Mouse (Mus musculus) C2C12 (cell line): ENCODE results near the gene A830018L16Rik. TPM values are rescaled to one million over a fixed set of nuclear protein-coding genes. Genes with fewer than 3 reads are reported as not detected.

Source experiments
- H3K27me3 ChIP-seq: one replicate; pipeline ENCODE4 v1.6.1; 2011; ENCODE audit not compliant: control insufficient read depth, insufficient read depth, insufficient read length
- H3K36me3 ChIP-seq: one replicate; pipeline ENCODE4 v1.6.1; 2011; ENCODE audit not compliant: control insufficient read depth, insufficient read depth
- H3K4me3 ChIP-seq: one replicate; pipeline ENCODE4 v1.5.1; 2011; ENCODE audit warnings: mild to moderate bottlenecking, control low read depth; ENCODE audit not compliant: poor library complexity, insufficient read depth, severe bottlenecking
- H3K79me2 ChIP-seq: one replicate; pipeline ENCODE4 v1.6.1; 2011; ENCODE audit not compliant: control insufficient read depth, insufficient read depth
- H3K79me3 ChIP-seq: one replicate; pipeline ENCODE4 v1.6.1; 2011; ENCODE audit warnings: low read depth, control low read depth
- H3ac ChIP-seq: one replicate; pipeline ENCODE3; 2011; ENCODE audit warnings: low read depth; ENCODE audit not compliant: control insufficient read depth, insufficient read length
- CEBPB ChIP-seq: IDR thresholded peaks from one replicate; pipeline ENCODE4 v1.6.1; 2011; ENCODE audit warnings: low read depth, mild to moderate bottlenecking, control low read depth, moderate library complexity
- CTCF ChIP-seq: IDR thresholded peaks from one replicate; pipeline ENCODE4 v1.5.1; 2011; ENCODE audit not compliant: control insufficient read depth, insufficient read depth, insufficient read length
- FOSL1 ChIP-seq: IDR thresholded peaks from one replicate; pipeline ENCODE4 v1.8.0; 2011; ENCODE audit warnings: mild to moderate bottlenecking, low read length; ENCODE audit not compliant: poor library complexity, insufficient read depth, severe bottlenecking
- MAX ChIP-seq: IDR thresholded peaks from one replicate; pipeline ENCODE4 v1.6.1; 2011; ENCODE audit warnings: mild to moderate bottlenecking, control low read depth
- MYOD1 ChIP-seq: IDR thresholded peaks from one replicate; pipeline ENCODE4 v1.6.1; 2011; ENCODE audit warnings: low read depth; ENCODE audit not compliant: control insufficient read depth, insufficient read length
- MYOG ChIP-seq: IDR thresholded peaks from one replicate; pipeline ENCODE4 v1.6.1; 2011; ENCODE audit not compliant: control insufficient read depth, insufficient read length; ENCODE audit errors: extremely low read depth
- USF1 ChIP-seq: IDR thresholded peaks from one replicate; pipeline ENCODE4 v1.6.1; 2011; ENCODE audit warnings: low read depth, mild to moderate bottlenecking, control low read depth, moderate library complexity
- polyA plus RNA-seq: library from polyadenylated mRNA; unstranded; fragments of >200 nt; fragmentation: generic; extraction: Trizol; gene quantifications from one replicate; pipeline ENCODE4 v1.2.1, GENCODE M21; 2012; ENCODE audit warnings: missing spikeins

Gene A830018L16Rik
- polyA plus RNA-seq, 1 experiment: not detected

DNA sequence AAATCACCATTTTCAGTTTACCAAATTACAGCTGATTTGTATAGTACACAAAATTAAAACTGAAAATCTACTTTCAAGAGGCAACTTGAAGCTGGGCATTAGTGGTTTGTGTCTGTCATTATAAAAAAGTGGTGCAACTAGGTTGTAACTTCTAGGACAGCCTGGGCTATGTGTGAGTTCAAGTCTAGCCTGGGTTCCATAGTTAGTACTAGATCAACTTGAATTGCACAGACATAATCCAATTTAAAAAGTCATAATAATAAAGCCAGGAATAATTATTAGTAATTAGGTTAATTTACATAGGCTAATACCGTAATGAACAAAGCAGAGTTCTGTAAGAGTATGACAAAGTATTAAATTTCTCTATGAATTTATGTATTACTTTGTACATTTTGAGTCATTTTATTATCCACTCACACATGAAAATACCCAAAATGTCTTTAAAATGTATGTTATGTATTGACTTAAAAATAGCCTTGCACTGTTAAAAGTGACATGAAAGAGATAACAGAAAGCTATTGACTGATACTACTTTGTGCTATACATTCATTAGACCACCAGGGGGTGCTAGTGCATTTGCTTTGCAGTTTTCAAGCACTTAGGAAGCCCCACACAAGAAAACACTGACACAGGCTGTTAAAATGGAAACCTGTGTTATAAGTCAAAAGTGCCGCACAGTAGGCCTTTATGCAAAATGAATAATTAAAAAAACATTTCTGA lies 243.6 kb downstream of the A830018L16Rik start:
- no peaks in the 10 kb centered on the region for H3K36me3 ChIP-seq
- TF ChIP-seq MAX: no peak
- no peak overlapping the region for H3ac ChIP-seq
- no peaks in the 10 kb centered on the region for H3K79me2 ChIP-seq
- H3K4me3 ChIP-seq: no peak overlapping the region
- H3K27me3 ChIP-seq: no peaks in the 10 kb centered on the region
- no peaks in the 10 kb centered on the region for H3K79me3 ChIP-seq

DNA sequence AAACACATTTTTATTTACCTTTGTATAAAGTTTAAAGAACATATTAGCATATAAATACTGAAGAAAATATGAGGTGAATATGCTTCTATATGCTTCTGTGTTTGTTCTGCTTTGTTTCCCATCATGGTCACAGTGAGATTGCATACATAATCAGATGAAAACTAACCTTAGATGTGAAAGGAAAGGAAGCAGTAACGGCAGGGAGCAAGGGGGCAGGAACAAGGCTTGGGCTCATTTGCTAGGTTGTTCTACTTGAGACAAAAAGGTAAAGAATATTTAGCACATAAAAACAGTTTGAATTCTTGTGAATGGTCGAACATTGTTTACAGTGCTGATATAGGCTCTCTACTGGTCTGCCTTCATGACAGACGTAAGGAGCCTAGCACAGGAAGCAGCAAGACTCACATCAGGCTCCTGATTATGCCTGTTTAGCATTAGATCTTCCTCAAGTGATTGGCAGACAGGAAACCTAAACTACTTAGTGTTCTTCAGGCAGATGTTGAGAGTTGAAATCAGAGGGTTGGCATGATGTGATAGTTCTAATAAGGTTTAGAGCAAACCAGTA lies 244.2 kb downstream of the A830018L16Rik start:
- TF ChIP-seq USF1 (no peak), MYOD1 (no peak)
- H3K79me3 ChIP-seq: no peaks in the 10 kb centered on the region
- no peaks in the 10 kb centered on the region for H3K36me3 ChIP-seq
- no peak overlapping the region for H3ac ChIP-seq
- no peaks in the 10 kb centered on the region for H3K79me2 ChIP-seq
- H3K4me3 ChIP-seq: no peak overlapping the region
- no peaks in the 10 kb centered on the region for H3K27me3 ChIP-seq

DNA sequence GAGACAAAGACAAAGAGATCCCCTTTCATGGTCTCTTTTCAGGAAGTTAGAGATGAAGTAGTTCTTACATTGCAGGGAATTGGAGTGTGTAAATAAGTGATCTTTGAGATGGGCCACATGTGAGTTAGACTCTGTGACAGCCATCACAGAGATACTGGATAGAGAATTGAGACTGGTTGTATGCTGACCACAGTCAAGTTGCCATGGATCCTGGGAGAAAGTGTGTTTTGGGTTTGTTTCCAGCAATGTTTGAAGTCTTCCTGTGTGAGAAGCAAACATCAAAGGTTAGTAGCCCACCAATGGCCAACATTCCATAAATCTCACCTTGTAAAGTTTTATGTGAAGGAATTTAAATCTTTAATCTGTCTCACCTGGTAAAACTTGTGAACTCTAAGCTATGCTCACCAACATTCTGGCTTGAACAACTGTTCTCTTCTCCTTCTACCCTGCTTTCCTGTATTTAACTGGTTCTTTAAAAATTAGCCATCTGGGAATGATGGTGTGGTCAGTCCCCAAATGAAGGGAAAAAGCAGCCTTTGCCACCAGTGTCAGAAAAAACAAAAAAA lies 330.9 kb downstream of the A830018L16Rik start:
- no peak overlapping the region for H3ac ChIP-seq
- no peak for TF ChIP-seq CTCF
- no peak for TF ChIP-seq MAX
- TF ChIP-seq USF1: no peak
- TF ChIP-seq FOSL1: no peak
- no peak for TF ChIP-seq MYOD1
- TF ChIP-seq CEBPB: no peak
- no peak for TF ChIP-seq MYOG
- no peaks in the 10 kb centered on the region for H3K79me3 ChIP-seq
- H3K27me3 ChIP-seq: no peaks in the 10 kb centered on the region
- H3K36me3 ChIP-seq: no peaks in the 10 kb centered on the region
- no peak overlapping the region for H3K4me3 ChIP-seq
- no peaks in the 10 kb centered on the region for H3K79me2 ChIP-seq

DNA sequence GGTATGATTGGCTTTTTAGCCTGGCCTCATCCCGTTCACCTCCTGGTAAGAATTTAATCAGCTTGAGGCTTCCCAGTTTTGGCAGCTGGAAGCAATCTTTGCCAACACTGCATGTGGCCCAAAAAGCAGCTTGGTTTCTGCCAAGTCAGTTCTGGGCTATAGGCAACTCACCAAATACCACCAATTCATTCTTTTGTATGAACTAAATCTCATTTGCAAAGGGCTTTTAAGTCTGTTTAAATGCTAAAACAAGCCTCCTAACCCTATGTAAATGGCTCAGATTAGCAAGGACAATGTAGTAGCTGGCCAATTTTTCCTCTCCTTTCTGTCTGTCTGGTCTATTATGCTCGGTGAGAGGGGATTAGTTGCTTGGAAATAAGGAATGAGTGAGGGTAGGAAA lies 334.5 kb downstream of the A830018L16Rik start:
- no peaks in the 10 kb centered on the region for H3K36me3 ChIP-seq
- no peak overlapping the region for H3ac ChIP-seq
- no peaks in the 10 kb centered on the region for H3K79me2 ChIP-seq
- H3K4me3 ChIP-seq: no peak overlapping the region
- H3K27me3 ChIP-seq: no peaks in the 10 kb centered on the region
- H3K79me3 ChIP-seq: no peaks in the 10 kb centered on the region
- TF ChIP-seq MAX (no peak), USF1 (no peak), CTCF (no peak), MYOD1 (no peak), CEBPB (no peak), FOSL1 (no peak), MYOG (no peak)

DNA sequence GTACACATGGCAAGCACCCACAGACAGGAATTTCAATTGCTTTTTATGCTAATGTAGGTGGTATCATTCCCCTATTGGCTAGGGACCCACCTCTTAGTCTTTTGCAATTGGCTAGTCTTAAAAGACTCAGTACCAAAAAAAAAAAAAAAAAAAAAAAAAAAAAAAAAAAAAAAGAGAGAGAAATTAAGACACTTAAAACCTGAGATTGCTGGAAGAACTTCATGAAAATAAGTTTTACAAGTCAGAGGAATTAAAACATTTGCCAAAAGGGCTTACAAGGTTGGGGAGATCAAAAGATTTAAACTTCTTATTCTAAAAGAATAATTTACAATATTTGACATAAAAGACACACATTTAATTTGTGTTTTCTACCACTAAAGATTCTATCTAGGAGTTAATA lies 336.2 kb downstream of the A830018L16Rik start:
- H3K36me3 ChIP-seq: no peaks in the 10 kb centered on the region
- TF ChIP-seq MAX (no peak), FOSL1 (no peak), MYOD1 (no peak), CTCF (no peak), USF1 (no peak), CEBPB (no peak), MYOG (no peak)
- no peaks in the 10 kb centered on the region for H3K79me3 ChIP-seq
- no peaks in the 10 kb centered on the region for H3K27me3 ChIP-seq
- no peaks in the 10 kb centered on the region for H3K79me2 ChIP-seq
- no peak overlapping the region for H3K4me3 ChIP-seq
- no peak overlapping the region for H3ac ChIP-seq

DNA sequence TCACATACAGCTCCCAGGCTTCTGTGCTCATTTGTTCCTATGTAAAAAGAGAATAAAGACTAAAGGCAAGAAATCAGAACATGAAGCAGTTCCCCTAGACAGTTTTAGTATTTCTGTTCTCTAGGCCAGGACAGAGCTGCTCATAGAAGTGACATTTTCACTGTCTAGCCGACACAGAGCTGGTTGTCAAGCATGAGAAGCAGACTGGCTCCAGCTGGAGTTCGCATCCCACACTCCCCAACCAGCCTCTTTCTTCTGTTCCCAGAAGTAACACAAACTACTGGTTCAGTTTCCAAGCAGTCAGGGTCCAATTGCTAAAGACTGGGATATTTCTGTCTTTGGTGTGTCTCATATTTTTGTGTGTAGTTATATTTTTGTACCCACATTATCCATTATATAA lies 336.7 kb downstream of the A830018L16Rik start:
- no peaks in the 10 kb centered on the region for H3K27me3 ChIP-seq
- no peaks in the 10 kb centered on the region for H3K79me3 ChIP-seq
- TF ChIP-seq CTCF (no peak), MYOD1 (no peak), FOSL1 (no peak), CEBPB (no peak), MYOG (no peak), USF1 (no peak)
- H3ac ChIP-seq: no peak overlapping the region
- no peak overlapping the region for H3K4me3 ChIP-seq
- no peaks in the 10 kb centered on the region for H3K36me3 ChIP-seq
- no peaks in the 10 kb centered on the region for H3K79me2 ChIP-seq
